Mouse (Mus musculus): ENCODE measurements around the gene Triobp.

Triobp gene

DNA sequence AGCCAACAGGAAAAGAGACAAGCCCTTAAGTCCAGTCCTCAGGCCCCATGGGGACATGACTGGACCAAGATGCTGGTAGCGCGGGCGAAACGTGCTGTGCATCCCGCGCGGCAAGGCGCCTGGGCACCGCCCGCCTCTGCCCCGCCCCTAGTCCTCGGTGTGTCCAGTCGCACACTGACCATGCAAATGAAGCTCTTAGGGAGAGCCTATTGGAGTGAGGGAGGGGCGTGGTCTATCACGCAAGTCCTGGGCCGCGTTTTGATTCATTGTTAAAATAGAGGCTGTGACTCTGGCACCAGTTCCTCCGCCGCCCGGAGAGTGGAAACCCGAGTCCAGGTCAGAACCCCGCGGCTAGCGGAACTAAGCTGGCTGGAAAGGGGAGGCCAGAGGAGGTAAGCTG lies at the start of gene Triobp:
TSS of gene Triobp (plus strand) at position 68 of the 400 bp plus-strand sequence.
- no peak for DNase-seq (ENCODE audit: low spot score in 2 of 2)

DNA sequence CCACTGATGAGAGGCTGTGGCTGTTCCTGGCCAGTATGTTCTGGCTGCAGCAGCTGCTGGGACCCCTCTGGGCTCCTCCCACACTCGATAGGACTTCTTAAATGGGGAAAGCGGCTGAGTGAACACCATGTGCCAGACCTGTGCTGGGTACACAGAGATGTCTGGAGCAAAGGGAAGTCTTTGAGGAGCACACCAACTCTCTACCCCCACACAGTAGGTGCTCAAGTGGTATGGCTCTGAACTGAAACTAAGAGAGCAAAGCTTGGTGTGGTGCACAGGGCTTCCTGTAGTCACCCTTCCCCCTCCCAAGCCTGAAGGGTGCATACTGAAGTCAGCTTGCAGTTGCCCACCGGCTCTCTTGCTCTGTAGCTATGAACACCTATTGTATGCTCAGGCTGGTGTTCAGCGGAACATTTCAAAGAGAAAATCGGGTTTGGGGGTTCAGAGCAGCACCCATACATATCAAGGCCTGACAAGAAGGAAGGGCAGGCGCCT lies 49.0 kb upstream of the Triobp start:
- peak; percentile 64 to 65 for DNase-seq (ENCODE audit: low spot score in 2 of 2)

DNA sequence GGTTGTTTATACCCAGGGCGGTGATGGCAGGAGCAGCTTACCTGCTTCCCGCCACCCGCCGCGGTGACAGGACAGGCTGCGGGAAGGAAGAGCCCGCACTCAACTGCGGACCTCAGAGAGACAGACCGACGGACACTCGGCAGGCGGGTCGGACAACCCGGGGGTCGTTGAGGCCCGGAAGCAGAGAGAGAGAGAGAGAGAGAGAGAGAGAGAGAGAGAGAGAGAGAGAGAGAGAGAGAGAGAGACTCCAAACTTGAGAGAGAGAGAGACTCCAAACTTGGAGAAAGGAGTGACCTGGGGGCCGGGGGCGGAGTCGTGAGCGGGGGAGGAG lies 48.1 kb upstream of the Triobp start, which contains the start of gene Gm49510:
TSS of gene Gm49510 (plus strand) at position 259 of the 331 bp plus-strand sequence.
- DNase-seq (ENCODE audit: low spot score in 2 of 2) = no peak

DNA sequence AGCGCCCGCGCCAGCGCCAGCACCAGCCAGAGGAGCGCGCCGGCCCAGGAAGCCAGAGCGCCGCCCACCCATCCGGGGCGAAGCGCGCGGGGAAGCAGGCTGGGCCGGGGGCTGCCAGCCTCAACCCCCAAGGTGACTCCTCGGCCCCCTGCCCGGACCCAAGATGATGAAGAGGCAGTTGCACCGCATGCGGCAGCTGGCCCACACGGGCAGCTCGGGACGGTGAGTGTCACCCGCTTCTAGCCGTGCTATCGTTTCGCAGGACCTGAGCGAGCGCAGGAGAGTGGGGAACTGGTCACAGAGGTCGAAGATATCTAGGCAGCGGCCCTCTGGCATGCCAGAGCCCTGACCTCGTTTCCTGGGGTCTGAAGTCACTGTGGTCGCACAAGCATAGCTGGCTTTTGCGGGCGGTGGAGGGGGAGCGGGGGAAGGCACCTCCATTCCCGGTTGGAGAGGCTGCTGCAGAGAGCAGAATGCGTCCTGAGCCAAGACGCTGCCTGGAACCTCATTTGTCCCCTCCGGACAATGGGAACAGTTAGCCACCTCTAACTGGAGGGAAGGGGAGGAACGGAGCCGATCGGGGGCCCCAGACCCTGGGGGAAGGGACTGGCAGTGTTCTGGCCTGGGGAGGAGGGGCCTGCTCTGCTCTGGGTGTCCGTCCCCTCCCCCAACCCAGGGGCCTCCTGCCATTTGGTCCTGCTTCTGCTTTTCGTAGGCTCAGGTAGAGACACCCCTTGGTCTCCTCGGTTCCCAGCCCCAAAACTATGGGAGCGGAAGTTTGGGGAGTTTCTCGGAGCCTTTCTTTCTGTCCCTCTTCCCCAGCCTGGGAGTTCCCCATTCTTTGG lies 47.6 kb upstream of the Triobp start, which contains the start of gene Sh3bp1:
TSS of gene Sh3bp1 (plus strand) at position 29 of the 845 bp plus-strand sequence.
- DNase-seq (ENCODE audit: low spot score in 2 of 2) = peak; percentile 73 to 81

DNA sequence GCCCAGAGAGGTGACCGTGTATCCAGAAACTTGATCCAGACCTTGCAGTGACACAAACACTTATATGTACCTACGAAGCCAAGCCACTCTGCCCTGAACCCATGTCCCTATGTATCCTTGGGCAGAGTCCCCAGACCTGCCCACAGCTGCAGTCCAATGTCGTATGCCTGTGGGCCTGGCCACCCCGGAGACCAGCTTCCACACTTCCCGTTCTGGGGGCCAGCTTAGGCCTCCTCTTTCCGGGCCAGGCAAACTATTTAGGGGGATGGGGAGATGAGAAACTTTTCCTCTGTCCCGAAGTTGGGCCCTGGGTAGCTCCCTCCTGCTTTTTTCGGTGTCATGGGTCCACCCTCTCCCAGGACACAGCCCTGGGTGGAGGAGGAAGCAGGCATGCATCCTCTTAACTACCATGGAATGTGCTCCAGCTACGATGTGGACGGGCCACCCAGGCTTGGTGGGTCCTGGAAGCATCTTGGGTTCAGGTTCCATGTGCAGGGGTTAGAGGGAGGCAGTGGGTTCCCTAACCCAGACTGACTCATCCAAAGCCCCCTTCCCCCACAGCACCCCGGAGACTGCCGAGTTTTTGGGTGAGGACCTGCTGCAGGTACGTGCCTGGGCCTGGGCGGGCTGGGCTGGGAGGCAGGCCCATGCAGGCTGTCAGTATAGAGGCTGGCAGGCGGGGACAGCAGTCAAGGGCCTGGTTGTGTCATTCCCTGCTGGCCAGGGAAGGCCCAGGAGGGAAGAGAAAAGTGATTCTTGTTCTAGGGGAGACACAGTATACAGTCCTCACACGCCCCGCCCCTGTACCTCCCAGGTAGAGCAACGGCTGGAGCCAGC lies 46.7 kb upstream of the Triobp start:
- DNase-seq (ENCODE audit: low spot score in 2 of 2) = no peak

DNA sequence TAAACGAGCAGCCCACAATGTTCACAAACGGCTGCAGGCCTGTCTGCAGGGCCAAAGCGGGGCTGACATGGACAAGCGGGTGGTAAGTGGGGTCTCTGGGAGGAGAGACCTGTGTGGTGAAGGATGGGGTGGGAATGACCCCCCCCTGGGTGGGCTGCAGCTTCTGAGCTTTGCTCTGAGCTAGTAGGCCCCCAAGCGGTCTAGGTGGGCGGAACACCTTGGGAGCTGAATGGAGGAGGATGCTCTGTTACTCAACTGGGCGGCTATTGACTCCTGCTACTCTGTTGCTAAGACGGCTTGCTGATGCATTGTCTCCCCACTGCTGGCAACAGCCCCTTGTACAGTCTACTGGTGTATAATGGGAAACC lies 46.1 kb upstream of the Triobp start:
- no peak for DNase-seq (ENCODE audit: low spot score in 2 of 2)

DNA sequence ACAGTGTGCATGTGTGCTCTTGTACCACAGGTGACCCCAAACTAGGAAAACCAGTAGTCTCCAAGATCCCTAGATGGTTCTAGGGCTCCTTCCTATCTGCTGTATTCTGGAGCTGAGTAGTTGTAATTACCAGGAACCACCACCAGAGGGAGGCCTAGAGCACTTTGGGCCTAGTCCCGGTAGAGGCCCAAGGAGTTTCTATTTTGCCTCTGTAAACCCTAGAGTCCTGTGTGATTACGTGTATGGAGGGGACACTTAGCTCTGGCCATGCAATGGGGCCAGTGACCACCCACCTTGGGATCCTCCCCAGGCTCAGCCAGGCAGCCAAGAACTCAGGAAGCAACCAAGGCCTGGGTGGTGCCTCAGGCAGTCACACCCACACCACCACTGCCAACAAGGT lies 44.3 kb upstream of the Triobp start:
- DNase-seq (ENCODE audit: low spot score in 2 of 2) = peak; percentile 64 to 89

DNA sequence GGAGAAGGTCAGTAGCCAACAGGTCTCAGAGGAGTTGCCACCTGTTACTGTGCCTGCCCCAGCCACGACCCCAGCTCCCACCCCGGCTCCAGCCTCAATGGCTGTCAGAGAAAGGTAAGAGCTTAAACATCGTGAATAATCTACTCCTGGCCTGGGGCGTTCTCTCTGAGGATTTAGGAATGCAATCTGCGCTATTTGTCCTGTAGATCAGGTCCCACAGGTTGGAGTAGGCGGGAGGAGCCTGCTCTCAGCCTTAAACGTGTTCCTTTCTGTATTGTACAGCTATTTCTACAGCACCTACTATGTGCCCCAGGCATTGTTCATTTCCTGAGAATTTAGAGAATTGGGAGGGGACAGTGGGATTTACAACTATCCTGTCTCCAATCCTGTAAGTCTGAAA lies 39.1 kb upstream of the Triobp start:
- no peak for DNase-seq (ENCODE audit: low spot score in 2 of 2)

DNA sequence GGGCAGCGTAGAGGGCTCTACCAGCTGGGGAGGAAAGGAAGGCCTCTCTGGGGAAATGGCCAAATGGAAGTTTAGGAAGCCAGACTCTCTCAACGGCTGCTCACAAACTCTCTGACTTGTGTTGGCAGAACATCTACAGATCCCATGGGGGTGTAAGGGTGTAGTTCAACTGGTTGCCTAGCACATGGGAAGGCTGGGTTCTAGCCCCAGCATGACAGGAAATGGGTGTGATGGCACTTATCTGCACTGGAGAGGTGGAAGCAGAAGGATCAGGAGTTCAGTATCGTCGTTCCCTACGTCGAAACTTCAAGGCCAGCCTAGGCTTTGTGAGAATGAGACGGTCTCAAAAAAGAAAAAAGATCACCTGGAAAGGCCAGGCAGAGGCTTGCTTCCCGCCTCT lies 38.5 kb upstream of the Triobp start:
- no peak for DNase-seq (ENCODE audit: low spot score in 2 of 2)

DNA sequence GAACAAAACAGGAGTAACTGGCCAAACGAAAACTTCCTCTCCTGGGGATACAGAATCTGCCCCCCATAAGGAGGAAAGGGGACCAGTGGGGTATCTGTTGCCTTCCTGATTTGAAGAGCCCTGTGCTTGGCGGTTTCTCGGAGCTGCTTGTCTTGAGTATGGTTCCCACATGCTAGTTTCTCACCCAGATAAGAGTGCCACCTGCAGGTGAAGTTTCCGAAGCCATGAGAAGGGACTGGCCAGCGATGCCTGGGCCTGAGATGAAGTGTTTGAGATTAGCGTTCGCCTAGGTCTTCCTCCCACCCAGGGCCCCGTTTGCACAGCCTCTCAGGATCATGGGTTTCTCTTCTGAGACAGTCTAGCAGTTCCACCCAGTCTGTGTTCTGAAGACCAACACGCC lies 35.5 kb upstream of the Triobp start:
- no peak for DNase-seq (ENCODE audit: low spot score in 2 of 2)

DNA sequence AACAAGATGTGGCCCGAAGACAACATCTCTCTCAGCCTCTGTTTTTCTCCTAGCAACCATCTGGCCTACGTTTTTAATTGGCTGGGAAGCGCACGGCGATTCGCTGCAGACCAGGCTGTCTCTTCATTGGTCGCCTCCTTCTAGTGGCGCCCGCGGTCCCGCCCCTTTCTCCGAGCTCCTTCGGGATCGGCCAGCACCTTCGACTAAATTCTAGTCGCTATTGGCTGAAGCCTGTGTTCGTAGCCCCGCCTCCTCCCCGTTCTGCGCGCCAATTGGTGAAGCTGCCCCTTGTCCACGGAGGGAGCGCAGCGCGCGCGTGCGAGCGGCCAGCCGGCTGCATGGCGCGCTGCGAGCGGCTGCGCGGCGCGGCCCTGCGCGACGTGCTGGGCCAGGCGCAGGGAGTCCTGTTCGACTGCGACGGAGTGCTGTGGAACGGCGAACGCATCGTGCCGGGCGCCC lies 33.9 kb upstream of the Triobp start, which contains the start of gene Pdxp:
TSS of gene Pdxp (plus strand) at position 288 of the 459 bp plus-strand sequence.
- DNase-seq (ENCODE audit: low spot score in 2 of 2) = peak; percentile 96 to 98

DNA sequence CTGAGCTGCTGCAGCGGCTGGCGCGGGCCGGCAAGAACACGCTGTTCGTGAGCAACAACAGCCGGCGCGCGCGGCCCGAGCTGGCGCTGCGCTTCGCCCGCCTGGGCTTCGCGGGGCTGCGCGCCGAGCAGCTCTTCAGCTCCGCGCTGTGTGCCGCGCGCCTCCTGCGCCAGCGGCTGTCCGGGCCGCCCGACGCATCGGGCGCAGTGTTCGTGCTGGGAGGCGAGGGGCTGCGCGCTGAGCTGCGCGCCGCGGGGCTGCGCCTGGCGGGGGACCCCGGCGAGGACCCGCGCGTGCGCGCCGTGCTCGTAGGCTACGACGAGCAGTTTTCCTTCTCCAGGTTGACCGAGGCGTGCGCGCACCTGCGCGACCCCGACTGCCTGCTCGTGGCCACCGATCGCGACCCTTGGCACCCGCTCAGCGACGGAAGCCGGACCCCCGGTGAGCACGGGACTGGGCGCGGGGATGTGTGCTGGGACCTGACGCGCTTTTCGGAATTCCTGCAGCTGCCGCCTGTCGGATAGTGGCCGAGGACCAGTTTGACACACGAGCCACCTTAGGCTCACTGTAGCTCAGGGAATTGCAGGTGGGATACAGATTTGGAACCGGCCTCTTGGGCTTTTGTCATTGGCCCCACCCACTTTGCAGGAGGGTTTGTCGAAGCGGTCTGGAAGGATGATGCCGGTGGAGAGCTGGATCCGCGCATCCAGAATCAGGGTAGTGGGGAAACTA lies 33.3 kb upstream of the Triobp start:
- DNase-seq (ENCODE audit: low spot score in 2 of 2) = peak; percentile 48 to 50

DNA sequence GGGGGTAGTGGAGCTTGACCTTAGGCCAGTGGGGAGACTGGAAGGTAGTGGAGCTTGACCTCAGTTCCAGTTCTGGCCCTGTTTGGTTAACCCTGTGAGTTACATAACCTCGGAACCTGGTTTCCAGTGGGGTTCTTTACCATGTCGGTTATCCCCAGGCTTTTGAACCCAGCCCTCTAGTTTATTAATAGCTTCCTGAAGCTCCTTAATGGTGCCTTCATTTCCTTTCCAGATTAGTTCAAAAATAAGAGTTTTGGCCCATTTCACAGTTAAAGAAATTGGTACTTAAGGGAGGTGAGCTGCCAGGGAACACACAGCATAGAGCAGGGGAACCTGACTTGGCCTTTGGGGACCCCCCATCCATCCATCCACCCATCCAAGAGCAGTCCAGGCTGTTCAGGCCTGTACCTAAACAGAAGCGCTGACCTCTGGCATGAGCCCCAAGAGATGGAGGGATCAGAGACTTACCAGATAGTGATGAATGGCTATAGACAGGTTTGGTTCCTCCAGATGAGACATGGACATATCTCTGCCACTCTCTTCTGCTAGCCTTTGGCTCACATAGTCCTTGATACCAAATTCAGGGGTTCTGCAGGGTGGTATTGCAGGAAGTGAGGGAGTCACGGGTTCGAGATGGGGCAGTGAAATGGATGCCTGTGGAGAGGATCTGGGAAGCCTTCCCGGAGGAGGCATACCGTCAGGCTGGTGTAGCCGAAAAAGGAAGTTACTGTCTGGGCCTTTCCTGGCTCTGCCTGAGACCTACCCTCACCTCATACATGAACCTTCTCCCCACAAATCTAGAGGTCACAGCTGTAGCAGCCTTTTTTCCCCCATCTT lies 32.5 kb upstream of the Triobp start:
- no peak for DNase-seq (ENCODE audit: low spot score in 2 of 2)

DNA sequence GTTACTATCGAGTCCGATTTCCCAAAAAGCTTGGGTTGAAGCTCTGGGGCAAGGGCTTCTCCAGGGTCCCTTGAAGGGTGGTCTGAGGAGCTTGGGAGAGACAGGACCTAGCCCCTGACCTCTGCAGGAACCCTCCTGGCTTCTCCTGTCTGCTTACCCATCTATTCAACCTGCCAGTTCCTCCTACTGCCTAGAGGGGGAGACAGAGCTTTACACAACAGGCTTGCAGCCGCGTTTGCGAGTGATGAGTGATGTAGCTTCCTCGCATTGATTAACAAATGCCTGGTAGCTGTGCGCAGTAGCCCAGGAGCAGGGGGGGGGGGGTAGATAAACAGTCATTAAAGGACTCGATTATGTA lies 31.9 kb upstream of the Triobp start:
- peak; percentile 72 to 74 for DNase-seq (ENCODE audit: low spot score in 2 of 2)

DNA sequence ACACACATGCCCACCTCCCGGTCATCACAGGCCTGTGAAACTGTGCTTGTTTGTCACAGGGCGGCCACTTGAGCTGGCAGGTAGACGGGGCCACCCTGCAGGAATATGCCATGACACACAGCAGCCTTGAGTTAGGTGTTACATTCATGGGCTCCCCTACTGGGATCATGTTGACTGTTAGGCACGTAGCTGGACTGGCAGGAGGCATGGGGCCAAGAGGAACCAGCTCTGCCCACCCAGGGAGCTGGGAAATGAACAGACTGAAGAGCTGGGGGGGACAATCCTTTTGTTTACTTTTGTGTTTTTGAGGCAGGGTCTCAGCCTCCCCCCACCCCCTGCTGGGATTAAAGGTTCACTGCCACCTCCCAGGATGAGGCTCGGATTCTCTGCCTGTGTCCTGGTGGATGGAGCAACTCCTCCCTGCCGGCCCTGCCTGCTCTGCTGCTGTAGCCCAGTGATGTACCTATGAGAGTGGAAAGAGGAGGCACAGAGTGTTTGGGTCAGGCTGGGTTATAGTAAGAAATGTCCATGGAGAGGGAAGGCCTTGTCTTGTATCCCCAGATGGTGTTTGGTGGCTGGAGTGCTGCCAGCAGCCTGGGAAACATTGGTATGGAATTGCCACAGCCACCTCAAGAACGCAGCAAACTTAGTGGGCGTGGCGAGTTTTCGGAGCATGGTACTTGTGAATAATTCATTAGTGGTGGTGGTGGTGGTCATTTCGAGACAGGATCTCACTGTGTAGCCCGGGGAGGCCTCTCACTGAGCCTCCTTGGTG lies 31.3 kb upstream of the Triobp start:
- DNase-seq (ENCODE audit: low spot score in 2 of 2) = no peak

DNA sequence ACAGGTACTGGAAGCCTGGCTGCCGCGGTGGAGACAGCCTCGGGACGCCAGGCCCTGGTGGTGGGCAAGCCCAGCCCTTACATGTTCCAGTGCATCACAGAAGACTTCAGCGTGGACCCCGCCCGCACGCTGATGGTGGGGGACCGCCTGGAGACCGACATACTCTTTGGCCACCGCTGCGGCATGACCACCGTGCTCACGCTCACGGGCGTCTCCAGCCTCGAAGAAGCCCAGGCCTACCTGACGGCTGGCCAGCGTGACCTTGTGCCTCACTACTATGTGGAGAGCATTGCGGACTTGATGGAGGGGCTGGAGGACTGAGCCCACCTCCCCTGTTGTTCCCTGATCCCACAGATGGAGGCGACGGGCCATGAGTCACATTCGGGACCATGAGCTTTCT lies 29.4 kb upstream of the Triobp start:
- no peak for DNase-seq (ENCODE audit: low spot score in 2 of 2)

DNA sequence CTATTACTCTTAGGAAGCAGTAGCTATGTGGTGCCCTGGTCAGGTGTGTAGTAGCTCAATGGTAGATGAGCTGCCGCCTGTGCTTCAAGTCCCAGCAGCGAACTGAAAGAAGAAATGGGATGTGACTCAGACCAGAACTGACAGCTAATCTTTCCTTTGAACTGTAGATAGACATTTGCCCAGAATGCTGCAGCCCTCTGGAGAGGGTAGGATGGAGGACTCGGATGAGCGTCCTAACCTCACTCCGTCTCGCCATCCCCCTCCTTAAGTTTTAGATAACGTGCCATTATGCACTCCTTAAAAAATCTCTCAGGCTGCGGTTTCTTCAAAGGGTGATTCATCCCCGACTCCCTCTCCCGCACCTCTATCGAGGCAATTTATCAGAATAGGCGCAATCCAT lies 27.6 kb upstream of the Triobp start:
- DNase-seq (ENCODE audit: low spot score in 2 of 2) = no peak

DNA sequence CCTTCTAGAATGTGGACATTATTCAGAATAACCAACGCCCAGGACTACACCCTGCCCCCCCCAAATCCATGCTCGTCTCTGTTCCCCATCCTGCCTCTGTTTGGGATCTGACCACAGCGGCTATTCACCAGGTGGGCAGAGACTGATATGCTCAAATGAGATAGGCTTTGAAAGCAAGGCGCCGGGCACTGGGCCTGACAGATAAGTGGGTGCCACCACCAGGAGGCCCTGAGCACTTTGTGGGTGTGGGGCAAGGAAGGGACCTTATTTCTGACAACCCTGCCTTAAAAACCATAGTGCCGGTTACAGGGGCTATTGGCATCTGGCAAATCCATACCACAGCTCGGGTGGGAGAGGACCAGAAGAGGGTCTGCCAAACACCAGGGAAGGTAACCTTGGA lies 24.8 kb upstream of the Triobp start:
- no peak for DNase-seq (ENCODE audit: low spot score in 2 of 2)

DNA sequence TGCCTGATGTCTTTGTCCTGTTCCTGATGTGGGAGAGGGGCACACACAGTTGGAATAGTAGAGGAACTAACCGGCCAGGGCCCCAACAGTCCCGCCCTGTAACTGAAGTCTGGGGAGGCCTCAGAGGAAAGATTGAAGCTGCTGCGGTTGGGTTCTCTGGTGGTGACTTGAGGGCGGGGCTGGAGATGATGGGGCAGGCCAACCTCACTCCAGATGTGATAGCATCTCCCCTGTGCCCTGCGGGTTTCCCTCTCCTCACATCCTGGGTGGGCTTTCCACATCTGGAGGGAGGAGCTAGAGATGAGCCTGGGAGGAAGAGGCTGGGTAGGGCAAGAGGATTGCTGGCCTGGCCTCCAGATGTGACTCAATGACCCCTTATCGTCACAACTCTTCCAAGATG lies 23.9 kb upstream of the Triobp start:
- DNase-seq (ENCODE audit: low spot score in 2 of 2) = peak; percentile 71 to 77

DNA sequence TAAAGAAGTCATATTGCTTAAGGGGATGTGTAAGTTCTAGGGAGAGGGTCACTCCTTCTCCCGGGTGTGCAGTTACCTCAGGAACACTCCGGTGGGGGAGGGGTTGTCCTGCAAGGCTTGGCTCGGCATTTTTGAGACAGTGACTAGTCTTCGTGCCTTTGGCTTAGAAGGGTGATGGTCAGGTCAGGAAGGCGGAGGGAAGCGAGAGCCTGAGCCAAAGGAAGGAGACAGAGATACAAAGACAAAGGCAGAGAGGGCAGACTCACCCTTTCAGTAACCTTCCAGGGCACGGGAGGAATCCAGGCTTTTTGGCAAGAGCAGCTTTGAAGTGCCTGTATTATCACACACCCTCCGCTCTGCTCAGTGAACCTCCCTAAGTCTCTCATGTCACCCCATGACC lies 22.4 kb upstream of the Triobp start:
- DNase-seq (ENCODE audit: low spot score in 2 of 2) = no peak
